Mouse (Mus musculus) thymus, postnatal 10 days (tissue): ENCODE measurements around the gene 1700122O11Rik.

ENCODE experiments used
- DNase-seq, 2 experiments: peaks; one replicate each; pipeline ENCODE4 v3.0.0; 2021; ENCODE audit warnings: low spot score in 2 of 2

The 1700122O11Rik gene

GRCm38 (mm10) chr17:48038193-48038592 is at the start of gene 1700122O11Rik:
Gene 1700122O11Rik (minus strand): TSS chr17:48038293.
- DNase-seq: no peak

- no peak for DNase-seq
Measured at GRCm38 (mm10) chr17:48080626-48081025, 42.5 kb upstream of the 1700122O11Rik start.

- DNase-seq: no peak
Measured at GRCm38 (mm10) chr17:48067729-48068128, 29.6 kb upstream of the 1700122O11Rik start.

- DNase-seq: no peak
Measured at GRCm38 (mm10) chr17:48067083-48067614, 29.1 kb upstream of the 1700122O11Rik start.

DNA sequence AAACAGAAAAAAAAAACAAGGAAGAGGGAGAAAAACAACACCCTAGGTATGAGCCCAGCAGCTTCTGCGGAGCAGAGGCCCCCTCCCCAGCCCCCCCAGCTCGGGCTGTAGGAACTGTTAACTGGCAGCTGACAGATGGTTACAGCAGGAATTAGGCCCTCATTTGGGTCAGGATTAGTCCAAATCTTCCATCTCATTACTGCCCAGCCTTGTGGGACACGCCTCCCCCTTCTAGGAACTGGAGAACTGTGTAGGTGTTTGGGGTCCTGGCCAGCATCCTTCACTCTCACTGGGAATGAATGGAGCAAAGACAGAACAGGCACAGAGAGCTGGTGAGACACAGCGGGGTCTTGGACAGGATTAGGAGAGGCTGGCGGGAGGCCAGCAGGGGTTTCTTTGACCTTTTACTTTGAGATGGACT is 27.0 kb upstream of the 1700122O11Rik start:
- DNase-seq: no peak

GRCm38 (mm10) chr17:48064196-48064843 is 26.2 kb upstream of the 1700122O11Rik start:
- DNase-seq: no peak

DNA sequence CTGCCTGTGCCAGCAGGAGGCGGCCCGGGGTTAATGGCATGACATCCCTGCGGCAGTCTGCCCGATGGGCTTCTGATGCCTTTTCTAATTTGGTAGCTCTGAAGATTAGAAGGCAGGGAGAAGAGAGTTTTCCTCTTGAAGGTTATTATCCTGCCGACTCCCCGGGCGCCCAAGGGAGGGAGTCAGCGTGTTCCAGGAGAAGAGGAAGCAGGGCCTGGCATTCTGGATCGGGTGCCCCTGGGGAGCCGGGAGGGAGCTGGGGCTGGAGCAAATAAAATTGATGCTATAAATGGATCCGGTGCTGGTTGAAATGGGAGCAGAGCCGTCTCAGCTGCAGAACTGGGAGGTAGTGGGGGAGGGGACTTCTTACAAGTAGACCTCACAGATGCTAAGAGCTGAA is 19.3 kb upstream of the 1700122O11Rik start:
- DNase-seq: no peak

GRCm38 (mm10) chr17:48055076-48055816 is 17.2 kb upstream of the 1700122O11Rik start:
- DNase-seq: no peak

DNA sequence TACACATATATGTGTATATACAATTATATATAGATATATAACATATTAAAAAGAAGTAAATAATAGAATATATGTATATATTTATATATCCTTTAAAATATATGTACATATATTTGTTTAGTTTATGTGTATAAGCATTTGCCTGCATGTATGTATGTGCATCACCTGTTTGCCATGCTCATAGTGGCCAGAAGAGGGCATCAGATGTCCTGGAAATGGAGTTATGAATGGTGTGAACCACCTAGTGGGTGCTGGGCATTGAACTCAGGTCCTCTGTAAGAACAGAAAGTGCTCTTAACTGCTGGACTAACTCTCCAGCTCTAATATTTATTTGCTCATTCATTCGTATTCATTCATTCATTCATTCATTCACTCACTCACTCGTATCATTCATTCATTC is 15.6 kb upstream of the 1700122O11Rik start:
- DNase-seq: no peak

DNA sequence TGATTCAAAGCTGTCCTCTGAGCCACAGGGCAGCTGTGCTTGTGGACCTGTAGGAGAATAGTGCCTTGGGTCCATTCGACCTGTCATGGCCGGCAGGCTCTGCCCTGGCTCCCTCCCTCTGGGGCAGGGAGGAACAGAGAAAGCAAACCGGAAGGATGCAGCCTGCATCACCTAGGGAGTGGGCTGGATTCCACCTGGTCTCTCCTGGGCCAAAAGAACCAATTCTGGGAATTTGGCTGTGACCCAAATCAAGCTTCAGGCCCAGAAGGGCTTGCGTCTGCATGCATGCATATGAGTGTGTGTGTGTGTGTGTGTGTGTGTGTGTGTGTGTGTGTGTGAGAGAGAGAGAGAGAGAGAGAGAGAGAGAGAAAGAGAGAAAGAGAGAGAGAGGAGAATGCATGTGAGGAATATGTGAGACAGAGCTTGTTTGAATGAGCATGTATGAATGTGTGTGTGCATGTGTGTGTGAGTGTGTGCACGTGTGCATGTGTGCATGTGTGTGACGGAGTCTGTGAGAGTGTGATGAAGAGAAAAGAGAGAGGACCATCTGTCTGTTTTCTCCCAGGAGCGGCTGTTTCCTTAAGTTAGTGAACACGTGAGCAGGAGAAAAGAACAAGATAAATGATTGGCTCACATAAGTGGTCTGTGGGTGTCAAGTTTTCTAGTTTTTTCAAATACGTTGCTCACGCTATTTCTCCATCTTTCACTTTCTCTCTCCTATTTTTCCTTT is 14.4 kb upstream of the 1700122O11Rik start:
- DNase-seq: no peak

DNA sequence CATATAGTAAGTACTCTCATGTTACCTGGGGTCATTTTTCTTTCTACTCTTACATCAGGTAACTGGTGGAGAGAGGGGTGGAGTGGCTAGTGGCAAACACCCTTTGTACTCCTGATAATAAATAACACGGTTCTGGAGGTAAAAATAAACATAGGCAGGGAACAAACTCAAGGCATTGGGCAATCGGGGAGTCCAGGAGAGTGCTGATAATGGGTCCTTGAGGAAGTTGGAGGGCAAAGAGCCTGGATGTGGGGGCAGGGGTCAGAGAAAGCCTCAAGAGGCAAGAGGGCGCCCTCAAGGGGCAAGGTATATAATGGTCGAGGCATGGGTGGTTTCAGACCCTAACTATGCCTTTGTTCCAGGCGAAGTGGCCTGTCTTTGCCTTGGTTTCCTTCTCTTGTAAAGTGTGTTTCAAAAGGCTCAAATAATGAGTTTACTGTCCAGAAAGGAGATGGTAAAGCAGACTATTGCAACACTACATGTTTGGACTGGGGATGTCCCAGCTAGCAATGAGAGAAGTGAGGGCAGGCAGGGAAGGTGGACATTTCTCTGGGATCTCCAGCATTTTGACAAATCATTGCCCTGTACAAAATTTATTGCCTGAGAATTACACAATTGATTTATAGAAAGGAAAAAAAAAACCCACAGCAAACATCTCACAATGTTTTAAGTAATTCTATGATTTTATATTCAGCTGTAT is 13.7 kb upstream of the 1700122O11Rik start:
- no peak for DNase-seq

GRCm38 (mm10) chr17:48045631-48046030 is 7.5 kb upstream of the 1700122O11Rik start:
- DNase-seq: peak; percentile 71 to 91

DNA sequence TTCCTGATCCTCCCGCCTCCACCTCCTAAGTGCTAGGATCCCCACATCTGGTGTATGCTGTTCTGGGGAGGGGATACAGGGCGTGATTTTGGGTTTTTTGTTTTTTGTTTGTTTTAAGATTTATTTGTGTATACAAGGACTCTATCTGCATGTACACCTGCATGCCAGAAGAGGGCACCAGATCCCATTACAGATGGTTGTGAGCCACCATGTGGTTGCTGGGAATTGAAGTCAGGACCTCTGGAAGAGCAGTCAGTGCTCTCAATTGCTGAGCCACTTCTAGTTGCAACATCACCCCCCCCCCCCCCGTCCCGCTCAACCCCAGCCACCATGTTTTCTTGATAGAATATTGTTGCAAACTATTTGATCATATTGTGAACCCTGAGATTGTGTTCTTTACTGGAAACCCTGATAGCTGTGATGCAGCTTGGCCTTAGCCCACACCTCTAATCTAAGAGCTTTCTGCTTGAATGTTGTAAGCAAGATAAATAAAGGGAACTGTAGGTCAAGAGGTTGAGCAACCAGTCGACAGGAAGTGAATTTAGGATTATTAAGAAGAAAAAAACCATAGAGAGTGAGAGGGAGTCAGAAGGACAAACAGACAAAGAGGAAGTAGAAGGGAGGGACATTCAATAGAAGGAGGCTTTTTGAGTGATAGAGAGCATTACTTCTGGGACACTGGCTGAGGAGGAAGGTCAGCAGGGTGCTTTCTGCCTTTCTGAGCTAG is 5.2 kb upstream of the 1700122O11Rik start:
- DNase-seq: no peak

DNA sequence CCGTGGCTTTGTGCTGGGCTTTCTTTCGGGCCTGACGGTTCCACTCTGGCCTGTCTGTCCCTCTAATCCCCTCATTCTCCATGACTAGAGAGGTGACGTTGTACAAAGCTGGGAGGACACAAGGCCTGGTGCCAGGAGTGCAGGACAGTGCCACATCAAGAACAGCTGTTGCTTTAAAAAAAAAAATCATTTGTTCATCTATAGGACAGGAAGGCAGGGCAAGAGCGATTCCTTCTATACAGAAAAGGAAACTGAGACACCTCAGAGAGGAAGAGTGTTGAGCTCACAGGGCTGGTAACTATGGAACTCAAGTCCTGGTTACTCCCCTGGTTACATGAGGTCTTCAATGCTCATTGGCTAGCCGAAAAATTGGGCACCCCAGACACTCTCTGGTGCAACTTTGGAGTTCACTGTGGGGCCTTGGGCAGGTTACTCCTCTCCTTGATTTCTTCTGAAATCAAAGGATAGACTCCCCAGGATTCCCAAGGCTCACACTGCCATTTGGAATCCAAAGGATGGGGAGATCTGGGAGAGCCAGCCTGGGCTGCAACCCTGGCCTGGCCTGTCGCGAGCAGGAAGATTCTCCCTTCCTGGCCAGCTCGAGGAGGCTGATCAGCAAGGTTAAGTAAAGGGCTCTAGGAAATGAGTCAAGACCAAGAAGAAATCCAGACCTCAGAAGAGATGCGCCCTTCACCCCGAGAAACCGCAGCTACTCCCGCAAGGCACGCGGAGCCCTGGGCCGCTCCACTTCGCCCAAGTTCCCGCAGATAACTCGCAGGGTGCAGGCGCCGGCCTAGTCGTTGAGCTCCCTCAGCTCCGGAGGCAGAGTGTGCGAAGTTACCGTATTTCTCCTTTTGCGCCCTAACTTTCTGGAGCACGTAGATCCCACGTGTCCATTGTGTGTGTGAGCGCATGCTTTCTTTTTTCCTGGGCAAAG is 3.5 kb upstream of the 1700122O11Rik start:
- peak; percentile 44 to 59 for DNase-seq

- DNase-seq: peak; percentile 64 to 71
Measured at GRCm38 (mm10) chr17:48039232-48039866, 1.3 kb upstream of the 1700122O11Rik start.

DNA sequence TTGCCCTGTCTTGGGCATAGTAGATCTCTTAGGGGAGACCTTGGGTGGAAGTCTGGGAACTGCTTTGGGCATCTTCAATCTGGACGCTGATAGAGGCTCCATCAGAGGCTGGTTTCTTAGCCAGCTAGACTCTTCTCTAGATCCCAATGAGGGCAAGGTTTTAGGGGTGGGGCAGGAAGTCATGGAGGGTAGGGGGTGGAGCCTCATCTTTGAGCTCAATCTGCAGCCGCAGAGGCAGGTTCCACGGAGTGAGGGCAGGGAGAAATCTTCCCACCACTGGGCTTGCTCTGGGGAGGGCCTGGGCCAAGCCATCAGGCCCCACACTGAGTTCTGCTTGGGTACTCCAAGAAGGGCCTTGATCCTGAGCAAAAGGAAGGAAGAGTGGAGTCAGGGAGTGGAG is 1.2 kb downstream of the 1700122O11Rik start:
- DNase-seq: peak; percentile 29 to 32

- peak; percentile 22 to 43 for DNase-seq
Measured at GRCm38 (mm10) chr17:48031521-48032430, 6.3 kb downstream of the 1700122O11Rik start.

DNA sequence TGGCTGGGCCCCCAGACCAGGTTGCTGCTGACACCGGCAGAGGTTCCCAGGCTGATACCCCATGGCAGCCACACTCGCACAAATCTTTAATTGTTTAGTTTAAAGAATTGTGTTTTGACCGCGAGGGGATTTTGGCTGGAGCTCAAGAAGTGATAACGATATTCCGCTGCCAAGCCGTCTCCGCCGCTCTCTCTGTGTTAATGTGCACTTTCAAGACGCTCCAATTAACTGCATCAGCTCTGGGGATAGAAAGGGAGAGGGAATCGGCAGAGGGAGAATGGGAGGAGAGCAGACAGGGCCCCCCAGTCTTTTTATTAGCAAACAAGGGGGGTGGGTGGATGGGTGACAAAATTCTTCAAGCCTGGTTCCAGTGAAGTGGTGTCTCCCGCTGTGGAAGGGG is 8.9 kb downstream of the 1700122O11Rik start:
- no peak for DNase-seq
